Mouse (Mus musculus) liver, adult (tissue): ENCODE data around the gene Nfatc2.

Experiments used
- GATA4 ChIP-seq: IDR thresholded peaks from 2 replicates; pipeline ENCODE4 v1.6.1; 2014; ENCODE audit warnings: mild to moderate bottlenecking, low read length; ENCODE audit not compliant: insufficient replicate concordance

The Nfatc2 gene

DNA sequence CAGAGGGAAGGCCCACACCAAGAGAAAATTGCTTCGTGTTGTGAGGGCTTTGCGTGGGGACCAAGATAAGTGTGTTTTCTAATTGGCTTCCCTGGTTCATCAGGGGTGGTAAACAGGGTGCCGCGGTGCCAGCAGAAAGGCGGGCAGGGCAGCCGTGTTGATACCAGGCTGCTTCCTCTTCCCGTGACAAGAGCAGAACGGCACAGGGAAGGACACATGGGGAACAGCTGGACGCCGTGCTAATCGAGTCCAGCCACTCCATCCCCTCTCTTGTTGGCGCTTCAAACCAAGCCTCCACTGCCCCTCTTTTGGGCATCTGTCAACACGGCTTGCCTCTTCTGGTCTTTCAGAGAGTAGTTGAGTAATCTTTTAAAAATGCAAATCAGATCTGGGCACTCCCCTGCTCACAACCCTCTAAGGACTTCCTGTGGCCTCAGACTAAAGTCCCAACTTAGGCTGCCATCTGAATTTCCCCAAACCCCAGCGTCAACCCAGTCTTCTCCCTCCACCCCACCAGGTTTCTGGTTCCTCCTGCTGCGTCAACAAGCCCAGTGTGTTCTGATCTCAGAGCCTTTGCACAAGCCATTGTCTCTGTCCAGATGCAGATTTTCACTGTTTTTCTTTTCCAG, 61.7 kb downstream of the Nfatc2 start:
- no peak for TF ChIP-seq GATA4

DNA sequence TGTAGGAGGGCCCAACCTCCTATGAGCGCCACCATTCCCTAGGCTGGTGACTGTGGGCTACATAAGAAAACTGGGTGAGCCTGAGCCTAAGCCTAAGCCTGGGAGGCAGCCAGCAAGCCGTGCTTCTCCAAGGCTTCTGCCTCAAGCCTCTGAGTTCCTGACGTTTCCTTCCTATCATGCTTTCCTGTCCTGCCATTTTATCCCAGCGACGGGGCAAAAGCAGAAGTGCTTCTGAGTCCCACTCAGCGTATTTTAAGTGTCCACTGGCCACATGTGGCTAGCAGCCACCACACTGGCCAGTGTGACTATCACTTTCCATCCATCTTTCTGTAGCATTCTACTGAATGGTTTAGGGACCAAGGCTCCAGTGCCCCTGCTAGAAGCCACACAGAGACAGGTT, 62.4 kb downstream of the Nfatc2 start:
- no peak for TF ChIP-seq GATA4

DNA sequence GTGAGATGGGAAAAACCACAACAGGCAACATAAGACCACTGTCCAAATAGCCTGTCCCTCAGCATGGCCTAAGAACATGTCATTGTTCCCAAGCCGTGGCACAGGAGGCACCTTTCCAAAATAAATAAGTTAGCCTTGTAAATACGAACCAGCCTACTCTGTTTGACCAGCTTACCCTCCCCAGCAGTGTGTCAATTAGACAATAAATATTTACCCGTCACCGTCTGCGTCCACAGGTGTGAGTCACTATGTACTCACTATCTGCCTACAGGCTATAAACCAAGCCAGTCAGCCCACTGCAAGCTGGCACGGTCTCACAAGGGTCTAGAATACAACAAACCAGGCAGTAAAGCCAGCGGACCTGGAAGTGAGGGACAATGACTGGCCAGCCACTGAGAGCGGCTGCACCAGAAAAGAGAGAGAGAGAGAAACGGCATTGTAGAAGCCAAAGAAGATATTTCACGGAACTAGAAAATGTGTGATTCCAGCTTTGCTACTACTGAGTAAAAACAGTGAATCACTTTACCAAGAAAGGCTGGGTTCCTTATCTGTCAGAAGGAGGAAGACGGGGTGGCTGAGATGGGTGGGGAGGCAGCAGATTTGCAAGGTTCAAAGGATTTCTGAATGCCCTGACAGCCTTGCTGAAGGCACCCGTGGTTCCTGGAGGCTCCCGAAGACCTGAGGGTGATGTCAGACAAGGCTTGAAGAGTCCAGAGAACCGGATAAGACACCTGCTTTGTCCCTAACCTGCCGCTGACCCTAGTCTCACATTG, 69.2 kb downstream of the Nfatc2 start:
- TF ChIP-seq GATA4, result no peak

DNA sequence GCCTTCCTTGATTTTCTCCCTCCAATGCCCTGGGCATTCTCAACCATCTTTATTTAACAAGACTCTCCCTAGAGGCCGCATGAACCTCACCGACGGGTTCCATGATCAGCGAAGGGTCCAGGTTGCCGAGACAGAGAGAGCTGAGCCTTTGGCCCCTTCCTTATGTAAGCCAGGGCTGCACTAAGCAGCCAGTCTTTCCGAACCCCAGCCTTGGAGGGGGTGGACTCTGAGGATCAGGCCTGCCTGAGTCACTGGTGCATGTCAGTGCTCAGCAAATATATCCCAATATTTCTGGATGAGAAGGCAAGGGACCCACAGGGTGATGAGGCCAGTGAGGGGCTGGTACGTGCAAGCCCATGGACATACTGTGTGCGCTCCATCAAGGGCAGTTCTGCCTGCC, 72.9 kb downstream of the Nfatc2 start:
- no peak for TF ChIP-seq GATA4

DNA sequence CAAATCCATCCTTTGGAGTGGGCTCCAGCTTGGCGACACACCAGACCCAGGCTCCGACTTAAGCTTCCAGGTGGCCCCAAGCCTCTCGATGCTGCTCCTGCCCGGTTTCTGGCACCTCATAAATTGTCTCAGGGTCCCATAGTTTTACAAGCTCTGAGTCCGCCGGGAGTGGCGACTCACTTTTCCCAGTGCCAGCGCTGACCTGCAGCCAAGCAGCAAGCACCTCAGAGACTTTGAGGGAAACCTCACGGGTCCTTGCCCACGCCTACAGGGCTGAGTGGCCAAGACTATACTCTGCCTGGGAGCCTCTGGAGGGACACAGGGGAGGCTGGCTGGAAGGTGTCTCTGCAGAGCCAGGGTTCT, 74.0 kb downstream of the Nfatc2 start:
- TF ChIP-seq GATA4, result no peak

DNA sequence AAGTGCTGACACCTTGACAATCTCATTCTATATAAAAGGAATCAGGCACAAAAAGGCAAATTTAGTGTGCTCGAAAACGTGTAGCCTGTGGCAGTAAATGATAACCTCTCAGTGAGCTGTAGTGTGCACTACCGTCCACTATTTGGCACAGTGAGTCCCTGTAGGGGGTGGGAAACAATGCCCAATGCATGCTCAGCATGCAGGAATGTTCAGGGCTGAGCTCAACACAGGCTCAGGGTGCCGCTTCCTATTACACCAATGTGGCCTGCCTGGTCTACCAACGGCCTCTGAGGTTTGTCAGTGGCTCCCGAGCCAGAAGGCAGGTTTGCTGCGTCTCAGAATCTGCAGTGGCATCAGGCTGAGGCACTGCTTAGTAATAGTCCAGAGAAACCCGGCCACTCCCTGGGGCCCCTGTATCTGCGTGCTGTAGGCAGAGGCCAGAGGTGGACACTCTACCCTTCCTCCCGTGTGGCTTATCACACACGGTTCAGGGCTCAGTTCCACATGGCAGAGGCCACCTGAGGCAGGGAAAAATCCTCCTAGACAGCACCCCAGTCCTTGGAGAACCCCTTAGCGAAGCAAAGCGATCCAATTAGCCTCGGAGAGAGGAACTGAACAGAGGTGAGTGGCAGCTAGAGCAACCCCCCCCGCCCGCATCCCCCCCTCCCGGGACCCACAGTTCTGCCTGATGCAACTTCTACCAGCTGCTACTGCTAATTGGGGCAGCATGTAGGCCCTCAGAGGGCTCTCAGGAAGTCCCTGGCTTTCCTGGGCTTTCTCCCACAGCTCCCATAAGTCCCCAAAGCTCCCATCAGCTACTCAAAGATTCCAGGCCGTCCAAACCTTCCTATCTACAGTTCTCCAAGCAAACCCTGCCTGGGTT, 74.7 kb downstream of the Nfatc2 start:
- no peak for TF ChIP-seq GATA4

DNA sequence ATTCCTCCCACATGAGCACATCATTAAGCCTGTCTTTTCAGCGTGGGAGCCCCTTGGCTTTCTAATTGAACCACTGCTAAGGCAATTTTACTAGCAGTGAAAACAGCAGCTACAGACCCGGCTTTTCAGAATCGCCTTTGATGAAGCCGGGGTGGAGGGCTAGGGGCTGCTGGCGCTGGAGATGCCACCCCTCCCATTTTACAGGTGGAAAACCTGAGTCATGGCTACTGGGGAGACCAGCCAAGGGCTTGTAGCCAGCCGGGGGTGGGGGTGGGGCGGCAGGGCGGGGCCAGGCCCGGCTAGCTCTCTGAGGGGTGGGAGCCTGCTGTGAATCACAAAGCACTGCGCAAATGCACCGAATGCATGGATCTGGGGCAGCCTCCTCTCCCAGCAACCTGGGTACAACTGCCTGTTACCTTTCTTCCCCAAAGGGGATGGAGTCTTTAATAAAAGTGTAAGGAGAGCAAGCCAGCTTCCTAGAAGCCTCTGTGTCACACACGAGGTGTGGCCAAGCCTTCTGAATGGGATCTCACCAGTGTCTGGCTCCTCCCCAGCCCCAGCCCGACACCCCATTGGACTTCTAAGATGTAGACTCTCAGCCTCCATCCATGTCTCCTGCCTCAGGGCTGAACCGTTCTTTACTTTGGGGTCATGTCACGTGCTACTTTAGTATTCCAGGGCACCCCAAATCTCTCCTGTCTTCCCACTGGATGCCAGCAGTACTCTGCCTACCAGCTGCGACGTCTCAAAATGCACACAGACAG, 75.9 kb downstream of the Nfatc2 start:
- no peak for TF ChIP-seq GATA4

DNA sequence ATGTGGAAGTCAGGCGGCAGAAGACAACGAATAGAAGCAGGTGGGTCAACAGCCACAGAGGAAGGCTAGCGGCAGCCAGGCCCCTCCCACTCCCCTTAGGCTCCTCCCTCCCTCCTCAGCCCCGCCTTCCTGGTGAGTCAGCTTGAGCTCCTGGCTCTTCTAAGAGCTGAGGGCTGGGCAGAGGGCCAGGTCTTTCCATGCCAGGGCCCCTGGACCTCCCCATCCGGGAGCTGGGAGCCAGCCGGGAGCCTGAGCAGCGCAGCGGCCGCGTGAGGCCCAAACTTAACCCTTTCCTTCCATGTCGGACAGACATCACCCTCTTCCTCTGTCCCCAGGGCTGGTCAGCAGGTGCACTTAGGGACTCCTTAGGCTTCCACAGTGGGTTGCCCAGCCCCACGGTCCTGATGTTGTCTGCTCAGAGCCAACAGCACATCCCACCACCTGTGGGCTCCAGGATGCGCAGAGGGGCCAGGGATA, 76.5 kb downstream of the Nfatc2 start:
- TF ChIP-seq GATA4, result no peak

DNA sequence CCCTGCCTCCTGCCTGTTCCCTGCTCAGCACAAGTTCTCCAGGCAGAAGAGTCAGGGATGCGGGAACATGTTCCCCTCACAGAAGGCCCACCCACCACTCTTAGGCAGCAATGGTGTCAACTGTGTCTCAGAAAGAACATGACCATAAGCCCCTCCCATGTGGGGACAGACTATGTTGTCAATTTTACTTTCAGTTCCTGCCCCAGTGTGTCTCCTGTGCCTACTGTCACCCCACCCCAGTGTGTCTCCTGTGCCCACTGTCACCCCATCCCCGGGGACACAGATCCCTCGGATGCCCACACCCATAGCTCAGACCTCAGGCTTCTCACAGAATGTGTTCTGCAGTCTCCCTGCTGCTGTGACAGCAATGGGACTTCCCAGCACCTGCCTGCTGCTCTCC, 79.2 kb downstream of the Nfatc2 start:
- no peak for TF ChIP-seq GATA4

DNA sequence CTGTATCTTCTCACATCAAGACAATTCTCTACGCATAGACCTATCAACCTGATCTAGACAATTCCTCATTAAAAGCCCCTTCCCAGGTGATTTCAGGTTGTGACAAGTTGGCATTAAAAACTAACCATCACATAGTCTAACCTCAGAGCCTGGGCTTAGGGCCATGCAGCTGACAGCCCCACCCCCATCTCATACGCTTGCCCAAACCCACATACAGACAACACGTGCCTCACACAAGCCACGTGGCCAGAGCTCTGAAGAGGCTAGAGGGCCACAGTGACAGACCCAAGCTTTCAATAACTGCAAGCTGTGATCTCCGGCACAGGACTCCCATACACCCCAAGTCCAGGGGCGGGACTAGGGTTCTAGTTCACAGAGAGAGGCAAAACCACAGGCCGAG, 80.7 kb downstream of the Nfatc2 start:
- no peak for TF ChIP-seq GATA4

DNA sequence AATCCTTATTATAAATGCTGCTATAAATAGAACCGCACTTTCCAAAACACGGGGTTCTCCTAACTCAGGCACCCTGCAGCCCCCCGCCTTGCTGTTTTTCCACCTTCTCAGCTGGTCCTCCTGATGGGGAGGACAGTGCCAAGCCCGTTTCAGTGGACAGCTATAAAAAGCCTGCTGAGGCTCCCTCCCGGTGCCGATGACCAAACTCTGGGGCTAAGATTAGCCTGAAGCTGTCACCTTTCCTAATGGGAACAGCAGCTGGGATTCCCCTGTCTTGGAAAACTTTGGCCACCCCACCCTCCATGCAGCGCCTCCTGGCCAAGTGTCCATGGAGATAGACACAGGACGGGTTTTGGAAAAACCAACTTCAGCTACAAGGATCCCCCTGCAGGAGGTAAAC, 81.9 kb downstream of the Nfatc2 start:
- TF ChIP-seq GATA4, result no peak

DNA sequence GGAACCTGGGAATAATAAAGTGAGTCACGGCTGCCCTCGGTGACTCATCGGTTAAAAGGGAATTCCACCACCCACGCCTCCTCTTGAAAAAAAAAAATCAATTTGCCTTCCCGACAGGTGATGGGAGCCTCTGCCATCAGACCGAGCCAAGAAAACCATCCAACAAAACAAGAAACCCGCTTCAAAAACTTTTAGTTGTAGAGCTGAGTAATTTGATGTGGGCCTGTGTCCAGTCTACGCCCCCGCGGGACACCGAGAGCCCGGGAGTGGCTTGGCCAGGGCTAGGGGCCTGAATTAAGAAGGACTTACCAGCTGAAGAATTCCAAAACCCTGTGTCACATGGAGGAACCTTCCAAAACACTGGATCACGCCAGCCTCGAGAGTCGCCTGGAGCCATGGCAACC, 83.2 kb downstream of the Nfatc2 start:
- no peak for TF ChIP-seq GATA4

DNA sequence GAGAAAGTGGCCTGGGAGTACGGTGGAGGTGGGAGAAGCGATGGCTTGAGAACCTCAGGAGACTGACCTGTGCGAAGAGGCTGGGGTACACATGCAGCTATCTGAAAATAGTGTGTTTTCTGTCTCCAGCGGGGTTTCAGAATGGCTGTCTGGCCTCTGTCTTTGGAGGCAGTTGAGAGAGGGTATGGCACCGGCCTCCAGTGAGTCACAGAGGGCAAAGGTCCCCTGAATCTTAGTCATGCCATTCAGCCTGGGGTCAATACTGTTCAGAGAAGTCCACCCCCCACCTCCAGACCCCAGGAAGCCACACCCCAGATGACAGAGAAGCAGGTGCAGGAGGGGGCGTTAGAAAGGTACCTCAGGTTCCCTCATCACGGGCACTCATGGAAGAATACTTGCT, 83.7 kb downstream of the Nfatc2 start:
- no peak for TF ChIP-seq GATA4

DNA sequence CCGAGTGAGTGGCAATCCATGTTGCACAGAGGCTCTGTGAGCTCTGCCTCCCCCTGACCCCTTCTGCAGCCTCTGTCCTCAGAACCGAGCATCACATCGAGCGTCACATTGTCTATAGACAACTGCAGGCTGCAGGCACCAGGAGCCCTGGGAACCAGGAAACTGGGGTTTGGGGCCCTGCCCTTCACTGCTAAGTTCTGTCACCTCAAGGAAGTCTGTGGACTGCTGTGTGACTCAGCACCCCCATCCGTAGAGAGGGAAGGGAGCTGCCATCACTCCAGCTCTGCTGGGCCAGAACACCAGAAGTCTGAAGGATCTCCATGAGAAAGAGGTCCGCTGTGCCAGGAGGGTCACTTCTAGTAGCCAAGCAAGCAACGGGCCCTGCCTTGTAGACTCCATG, 84.7 kb downstream of the Nfatc2 start:
- TF ChIP-seq GATA4, result no peak

DNA sequence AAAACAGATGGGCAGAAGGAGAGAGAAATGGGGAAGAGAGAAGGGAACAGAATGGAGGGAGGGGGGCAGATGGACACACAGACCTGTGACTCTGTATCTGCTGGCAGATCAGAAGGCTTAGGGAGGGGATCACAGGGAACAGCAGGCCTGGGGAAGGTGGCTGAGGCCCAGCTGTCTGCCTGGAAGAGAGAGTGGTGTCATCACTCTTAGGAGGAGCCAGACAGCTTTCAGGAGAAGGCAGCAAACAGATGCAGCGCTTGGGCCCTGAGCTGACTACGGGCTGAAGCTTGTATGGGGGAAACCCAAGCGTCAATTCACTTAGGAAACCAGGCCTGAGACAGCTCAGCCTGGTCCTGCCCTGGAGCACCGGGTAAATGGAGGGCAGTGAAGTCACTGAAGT, 86.0 kb downstream of the Nfatc2 start:
- TF ChIP-seq GATA4, result no peak
